Mouse (Mus musculus): Measurements from ENCODE around the gene Cox7b. TPM values are rescaled to one million over a fixed set of nuclear protein-coding genes. Genes with fewer than 3 reads are reported as not detected.

The Cox7b gene
- total RNA-seq, 2 experiments from 2014 or later, result 284 to 324 TPM

DNA sequence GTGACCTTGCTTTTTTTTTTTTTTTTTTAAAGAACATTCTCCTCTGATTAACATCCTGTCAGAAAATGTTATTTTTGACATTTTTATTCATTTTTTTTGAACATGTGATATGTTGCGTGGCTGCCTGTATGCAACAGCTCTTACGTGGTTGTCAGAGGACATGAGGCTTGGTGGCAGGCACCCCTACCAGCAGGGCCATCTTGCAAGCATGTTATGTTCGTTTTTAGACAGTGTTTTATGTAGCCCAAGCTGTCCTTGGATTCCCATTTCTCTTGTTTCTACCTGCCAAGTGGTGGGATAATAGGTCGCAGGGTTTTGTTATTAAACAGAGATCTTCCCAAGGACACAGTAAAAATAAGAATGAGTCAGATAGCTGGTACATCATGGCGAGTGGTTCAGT is 14.7 kb downstream of the Cox7b start:
- Histone ChIP-seq H3K4me3 (no peak overlapping the region), H3K27ac (no peak overlapping the region)
- no peak for DNase-seq (ENCODE audit: low spot score in 2 of 2)
- no peak for TF ChIP-seq CTCF (conservative IDR thresholded peaks at IDR 0.05)

DNA sequence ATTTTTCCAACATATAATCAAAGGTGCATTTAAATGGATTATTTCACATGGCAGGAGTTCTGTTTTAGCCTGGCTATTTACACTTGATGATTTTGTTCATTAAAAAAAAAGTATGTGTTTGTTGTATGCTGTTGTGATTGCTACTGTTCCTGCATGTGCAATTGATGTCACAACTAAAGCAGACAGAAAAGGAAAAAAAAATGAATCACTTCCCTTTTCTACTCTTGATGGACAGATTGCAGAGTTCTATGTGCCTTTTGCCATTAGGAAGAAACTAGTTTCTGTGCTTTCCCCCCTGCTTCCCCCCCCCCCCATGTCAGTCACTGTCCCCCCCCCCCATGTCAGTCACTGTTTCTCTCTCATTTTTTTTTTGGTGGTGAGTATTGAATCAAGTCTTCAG is 15.6 kb downstream of the Cox7b start:
- Histone ChIP-seq H3K27ac (no peak overlapping the region), H3K4me3 (no peak overlapping the region)
- TF ChIP-seq CTCF (conservative IDR thresholded peaks at IDR 0.05), result no peak
- DNase-seq (ENCODE audit: low spot score in 2 of 2), result no peak

DNA sequence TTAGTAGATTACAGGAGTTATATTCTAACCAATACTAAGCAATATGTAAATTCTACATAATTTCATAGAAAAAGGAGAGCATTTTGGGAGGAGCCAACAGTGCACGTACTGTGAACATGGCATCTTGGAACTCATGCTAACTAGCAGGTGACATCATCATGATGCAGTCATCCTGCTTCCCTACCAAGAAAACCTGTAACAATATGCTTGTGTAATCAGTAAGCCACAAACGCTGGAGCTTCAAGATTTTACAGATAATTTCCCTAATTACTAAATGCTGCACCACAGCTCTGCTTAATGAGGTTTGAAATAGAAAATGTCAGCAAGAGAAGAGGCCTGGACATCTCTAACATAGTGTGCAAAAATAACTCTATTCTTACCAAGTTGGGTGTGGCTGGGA is 20.2 kb downstream of the Cox7b start:
- no peak for TF ChIP-seq CTCF (conservative IDR thresholded peaks at IDR 0.05)
- DNase-seq (ENCODE audit: low spot score in 2 of 2), result no peak
- H3K4me3 ChIP-seq, result no peak overlapping the region
- no peak overlapping the region for H3K27ac ChIP-seq

DNA sequence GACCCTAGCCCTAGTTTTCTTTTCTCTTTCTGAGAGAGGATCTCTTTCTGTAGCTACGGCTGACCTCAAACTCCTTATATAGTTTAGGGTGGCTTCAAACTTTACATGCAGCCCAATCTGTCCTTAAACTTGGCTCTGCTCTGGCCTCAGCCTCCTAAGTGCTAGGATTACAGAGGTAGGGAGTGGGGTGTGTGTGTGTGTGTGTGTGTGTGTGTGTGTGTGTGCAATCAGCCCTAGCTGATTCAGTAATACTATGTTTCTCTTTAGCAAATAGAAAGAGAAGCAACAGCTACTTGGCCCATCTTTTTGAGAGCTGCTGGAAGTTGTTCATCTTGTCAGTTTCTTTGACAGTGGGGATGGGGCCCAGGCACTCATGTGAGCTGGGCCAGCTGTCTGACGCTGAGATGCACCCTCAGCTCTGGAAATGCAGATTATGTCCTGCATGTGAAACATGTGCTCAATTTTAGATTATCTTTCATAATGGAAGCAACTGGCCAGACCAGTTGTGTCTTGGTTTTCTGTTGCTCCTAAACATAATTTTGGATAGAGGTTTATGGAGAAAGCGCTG is 21.8 kb downstream of the Cox7b start:
- H3K27ac ChIP-seq, result no peak overlapping the region
- no peak overlapping the region for H3K4me3 ChIP-seq
- TF ChIP-seq CTCF (conservative IDR thresholded peaks at IDR 0.05), result no peak
- DNase-seq (ENCODE audit: low spot score in 2 of 2), result no peak

DNA sequence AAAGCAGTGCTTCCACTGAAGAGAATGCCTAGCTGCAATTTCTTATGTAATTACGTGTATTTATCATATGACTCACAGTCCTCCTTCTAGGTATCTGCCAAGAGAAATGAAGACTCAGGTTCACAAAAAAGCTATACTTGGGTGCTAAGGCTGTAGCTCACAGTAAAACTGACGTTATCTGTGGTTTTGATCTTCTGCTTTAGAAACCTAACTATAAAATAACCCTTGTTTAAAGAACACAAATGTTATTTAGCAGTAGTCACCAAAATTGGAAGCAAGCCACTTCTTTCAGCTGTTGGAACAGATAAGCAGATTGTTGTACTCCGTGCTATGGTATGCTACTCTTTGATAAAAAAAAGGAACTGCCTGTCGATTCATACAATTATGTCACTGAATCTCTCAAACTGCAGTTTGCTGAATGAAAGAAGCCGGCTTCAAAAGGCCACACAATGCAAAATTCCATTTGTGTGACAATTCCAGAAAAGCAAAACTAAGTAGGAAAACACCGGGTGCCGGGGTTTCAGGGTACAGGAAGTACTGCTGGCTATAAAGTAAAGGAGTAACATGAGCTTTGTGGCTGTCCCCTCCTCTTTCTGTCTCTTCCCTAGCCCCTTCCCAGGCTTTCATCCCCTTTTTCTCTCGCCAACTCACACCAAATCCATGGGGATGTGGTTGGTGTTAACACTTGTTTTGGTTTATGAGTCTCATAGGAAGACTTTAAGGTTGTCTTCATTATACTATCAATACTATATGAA is 28.5 kb downstream of the Cox7b start:
- Histone ChIP-seq H3K4me3 (no peak overlapping the region), H3K27ac (peak overlapping the region; percentile 28; the same call in 1 of the 2 replicates)
- TF ChIP-seq CTCF (conservative IDR thresholded peaks at IDR 0.05), result no peak
- peak; percentile 23 to 31 for DNase-seq (ENCODE audit: low spot score in 2 of 2)

DNA sequence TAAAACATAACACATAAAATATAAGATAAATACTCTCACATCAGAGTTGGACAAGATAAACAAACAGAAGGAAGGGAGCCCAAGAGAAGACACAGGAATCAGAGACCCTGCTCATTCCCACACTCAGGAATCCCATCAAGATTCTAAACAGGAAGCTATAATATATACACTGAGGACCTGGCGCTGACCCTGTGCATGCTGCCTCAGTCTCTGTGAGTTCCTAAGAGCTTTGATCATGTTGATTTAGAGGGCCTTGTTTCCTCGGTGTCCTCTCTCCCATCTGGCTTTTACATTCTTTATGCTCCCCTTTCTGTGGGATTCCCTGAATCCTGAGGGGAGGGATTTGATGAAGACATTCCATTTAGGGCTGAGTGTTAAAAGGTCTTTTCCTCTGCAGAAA is 30.0 kb downstream of the Cox7b start:
- no peak overlapping the region for H3K4me3 ChIP-seq
- no peak for DNase-seq (ENCODE audit: low spot score in 2 of 2)
- TF ChIP-seq CTCF (conservative IDR thresholded peaks at IDR 0.05), result no peak
- H3K27ac ChIP-seq, result no peak overlapping the region

DNA sequence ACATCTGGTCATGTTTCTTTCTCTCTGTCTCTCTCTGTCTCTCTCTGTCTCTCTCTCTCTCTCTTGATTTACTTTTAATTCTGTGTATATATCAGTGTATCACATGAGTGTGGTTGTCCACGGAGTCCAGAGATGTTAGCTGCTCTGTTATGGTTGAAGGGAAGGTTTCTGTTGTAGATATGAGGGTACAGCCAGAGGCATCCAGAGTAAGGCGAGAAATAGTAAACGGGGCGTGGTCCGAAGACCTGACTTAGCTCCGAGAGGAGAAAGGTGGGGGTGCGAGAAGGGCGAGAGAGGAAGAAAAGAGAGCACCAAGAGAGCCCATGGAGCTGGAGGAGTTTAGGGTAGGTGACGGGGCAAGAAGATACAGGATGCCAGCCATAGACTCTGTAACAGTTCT is 30.4 kb downstream of the Cox7b start:
- TF ChIP-seq CTCF (conservative IDR thresholded peaks at IDR 0.05), result no peak
- Histone ChIP-seq H3K27ac (no peak overlapping the region), H3K4me3 (no peak overlapping the region)
- DNase-seq (ENCODE audit: low spot score in 2 of 2), result no peak

DNA sequence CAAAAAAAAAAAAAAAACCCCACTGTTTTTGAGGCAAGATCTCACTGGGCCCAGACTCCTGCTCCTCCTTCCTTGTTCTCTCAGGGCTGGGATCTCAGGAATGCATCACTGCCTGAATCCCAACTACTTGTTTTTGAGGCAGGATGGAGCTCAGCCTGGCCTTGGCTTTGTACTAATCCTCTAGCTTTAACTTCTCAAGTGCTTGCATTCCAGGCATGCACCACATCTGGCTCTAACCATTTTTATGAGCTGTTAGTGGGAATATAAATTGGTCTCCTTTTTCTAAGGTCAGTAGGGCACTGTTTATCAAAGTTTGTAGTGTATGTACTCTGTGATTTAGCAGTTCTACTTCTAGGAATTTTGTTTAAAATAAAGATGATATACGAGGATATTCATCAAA is 32.7 kb downstream of the Cox7b start:
- H3K4me3 ChIP-seq, result no peak overlapping the region
- no peak for DNase-seq (ENCODE audit: low spot score in 2 of 2)
- TF ChIP-seq CTCF (conservative IDR thresholded peaks at IDR 0.05), result no peak
- no peak overlapping the region for H3K27ac ChIP-seq

Other genes starting within 250 kb of the Cox7b start
- gene Atrx, start 86.3 kb upstream of the Cox7b start, total RNA-seq (2021), result 100 to 1,000 TPM; 181 to 187 TPM
- gene Magt1, start 3.8 kb upstream of the Cox7b start, total RNA-seq (2021), result 10 to 100 TPM; 14.7 to 14.8 TPM
- gene Atp7a, start 11.6 kb downstream of the Cox7b start, total RNA-seq (2021), result 1 to 10 TPM; 7.2 to 7.5 TPM
- 1 to 10 TPM; 1.2 to 1.4 TPM for gene Tlr13, start 127.5 kb downstream of the Cox7b start, total RNA-seq (2021)
- gene Pgk1, start 171.4 kb downstream of the Cox7b start, total RNA-seq (2021), result 100 to 1,000 TPM; 416 to 483 TPM
- gene Taf9b, start 205.5 kb downstream of the Cox7b start, total RNA-seq (2021), result 10 to 100 TPM; 23.2 to 23.5 TPM
- not detected for gene Fnd3c2, start 239.7 kb downstream of the Cox7b start, total RNA-seq (2021)

Data from layer of hippocampus, adult 2 months (tissue).